Mouse (Mus musculus): ENCODE measurements around the gene Idnk.

Idnk gene

DNA sequence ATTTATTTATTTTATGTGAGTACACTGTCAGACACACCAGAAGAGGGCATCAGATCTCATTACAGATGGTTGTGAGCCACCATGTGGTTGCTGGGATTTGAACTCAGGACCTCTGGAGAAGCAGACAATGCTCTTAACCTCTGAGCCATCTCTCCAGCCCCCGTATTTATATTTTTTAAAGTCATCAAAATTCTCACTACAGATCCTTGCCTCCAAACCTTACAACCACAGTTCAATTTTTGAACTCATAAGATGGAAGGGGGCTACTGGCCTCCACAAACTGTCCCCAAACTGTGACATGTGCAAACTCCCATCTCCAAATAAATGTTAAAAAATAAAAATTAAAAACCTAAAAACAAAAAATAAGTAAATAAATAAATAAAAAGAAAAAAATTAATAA is 9.7 kb upstream of the Idnk start:
- DNase-seq = no peak

DNA sequence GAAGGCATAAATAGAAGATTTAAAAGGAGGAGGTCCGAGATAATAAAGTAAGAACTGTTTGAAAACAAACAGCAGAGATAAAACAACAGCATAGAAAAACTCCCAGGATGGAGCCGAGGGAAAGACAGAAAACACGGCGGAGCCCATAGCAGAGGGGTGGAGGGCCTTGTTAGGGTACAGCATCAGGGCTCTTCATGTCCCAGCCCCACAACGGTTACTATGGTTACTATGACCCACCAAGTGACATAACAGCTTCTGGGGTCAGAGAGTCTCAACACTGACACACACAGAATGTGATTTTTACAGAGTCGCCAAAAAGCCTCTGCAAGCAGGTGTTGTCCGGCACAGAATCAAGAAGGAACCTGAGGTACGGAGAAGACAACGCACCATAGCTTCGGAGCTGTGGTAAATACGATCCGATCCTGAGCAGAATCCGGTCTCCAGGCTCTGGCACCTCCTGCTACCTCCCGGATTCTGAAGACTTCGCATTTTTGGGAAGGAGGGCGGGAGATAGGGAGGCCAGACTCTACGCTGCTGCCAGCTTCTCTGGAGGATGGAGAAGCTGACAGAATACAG is 9.1 kb upstream of the Idnk start:
- peak; percentile 46 for DNase-seq

DNA sequence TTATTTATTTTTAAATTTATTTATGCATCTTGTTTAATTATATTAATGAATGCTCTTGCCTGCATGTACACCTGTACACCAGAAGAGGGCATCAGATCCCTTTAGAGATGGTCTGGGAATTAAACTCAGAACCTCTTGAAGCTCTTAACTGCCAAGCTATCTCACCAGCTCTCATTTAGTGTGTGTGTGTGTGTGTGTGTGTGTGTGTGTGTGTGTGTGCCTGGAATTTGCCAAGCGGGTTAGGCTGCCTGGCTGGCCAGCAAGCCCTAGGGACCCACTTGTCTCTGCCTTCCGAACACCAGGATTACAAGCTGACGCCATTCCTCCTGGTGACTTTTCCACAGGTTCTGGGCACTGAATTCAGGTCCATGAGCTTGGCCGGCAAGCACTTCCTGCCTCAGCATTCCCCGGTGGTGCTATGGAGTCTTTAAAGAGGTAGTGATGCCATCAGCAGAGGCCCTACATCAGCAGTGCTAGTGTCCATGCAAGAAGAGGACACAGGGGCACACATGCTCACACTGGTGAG is 8.4 kb upstream of the Idnk start:
- DNase-seq = peak; percentile 30

DNA sequence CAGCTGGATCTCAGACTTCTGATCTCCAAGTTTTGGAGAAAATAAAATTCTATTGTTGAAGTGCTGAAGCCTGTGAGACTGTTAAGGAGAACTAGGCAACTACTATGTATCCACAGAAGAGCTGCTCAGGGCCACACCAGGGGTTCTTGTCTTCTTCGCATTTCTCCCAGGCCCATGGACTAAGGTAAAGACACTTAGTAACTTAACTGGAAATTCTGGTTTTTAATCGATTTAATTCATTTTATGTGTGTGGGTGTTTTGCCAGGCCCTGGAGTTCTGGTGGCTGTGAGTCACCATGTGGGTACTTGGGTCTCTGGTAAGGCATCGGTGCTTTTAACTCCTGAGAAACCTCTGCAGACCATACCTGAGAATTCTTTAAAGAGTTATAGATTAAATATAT is 7.8 kb upstream of the Idnk start:
- DNase-seq = no peak

DNA sequence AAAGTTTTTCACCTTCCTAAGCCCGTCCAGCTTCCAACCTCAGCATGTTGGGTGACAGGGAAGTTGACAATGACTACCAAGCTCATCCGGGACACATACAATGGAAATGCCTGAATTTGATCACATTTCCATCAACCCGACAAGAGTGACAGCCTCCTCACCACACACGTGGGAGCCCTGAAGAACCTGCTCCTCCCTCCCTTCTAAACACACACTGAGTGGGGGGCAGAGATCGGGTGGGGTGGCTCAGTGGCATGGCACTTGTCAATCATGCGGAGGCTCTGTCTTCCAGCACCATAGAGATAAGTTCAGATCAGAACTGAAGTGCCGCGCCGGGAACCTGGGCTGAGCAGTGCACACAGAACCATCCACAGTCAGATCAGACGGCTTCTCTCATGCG is 7.0 kb upstream of the Idnk start:
- DNase-seq = no peak

DNA sequence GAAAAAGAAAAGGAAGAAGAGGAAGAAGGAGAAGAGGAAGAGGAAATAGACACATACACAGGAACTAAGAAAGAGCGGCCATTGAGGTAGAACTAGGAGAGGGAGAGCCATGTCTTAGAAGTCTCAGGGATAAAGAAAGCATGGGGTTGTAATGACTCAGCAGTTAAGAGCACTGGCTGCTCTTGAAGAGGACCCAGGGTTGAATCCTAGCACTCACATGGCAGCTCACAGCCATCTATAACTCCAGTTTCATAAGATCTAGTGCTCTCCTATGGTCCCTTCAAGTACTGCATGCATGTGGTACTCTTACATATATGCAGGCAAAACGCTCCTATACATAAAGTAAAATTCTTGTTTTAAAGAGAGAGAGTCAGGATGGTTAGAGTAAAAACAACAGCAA is 1.4 kb upstream of the Idnk start:
- no peak for DNase-seq

DNA sequence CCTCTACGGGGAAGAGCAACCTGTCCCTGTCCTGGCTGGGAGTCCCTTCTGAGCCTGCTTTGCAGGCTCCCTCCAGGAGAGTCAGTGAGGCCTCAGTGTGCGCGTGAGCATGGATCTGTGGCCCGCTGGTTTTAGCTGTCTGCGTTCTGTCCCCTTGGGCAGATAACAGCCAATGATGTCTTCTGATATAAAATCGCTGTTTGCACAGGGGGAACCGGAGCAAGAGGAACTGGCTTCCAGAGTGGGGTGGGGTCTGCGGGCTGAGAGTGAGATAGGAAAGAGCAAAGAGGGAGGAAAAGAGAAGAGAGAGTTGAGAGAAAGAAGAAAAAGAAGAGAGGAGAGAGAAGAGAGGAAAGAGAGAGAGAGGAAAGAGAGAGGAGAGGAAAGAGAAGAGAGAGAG is 413 bp upstream of the Idnk start:
- peak; percentile 32 for DNase-seq

DNA sequence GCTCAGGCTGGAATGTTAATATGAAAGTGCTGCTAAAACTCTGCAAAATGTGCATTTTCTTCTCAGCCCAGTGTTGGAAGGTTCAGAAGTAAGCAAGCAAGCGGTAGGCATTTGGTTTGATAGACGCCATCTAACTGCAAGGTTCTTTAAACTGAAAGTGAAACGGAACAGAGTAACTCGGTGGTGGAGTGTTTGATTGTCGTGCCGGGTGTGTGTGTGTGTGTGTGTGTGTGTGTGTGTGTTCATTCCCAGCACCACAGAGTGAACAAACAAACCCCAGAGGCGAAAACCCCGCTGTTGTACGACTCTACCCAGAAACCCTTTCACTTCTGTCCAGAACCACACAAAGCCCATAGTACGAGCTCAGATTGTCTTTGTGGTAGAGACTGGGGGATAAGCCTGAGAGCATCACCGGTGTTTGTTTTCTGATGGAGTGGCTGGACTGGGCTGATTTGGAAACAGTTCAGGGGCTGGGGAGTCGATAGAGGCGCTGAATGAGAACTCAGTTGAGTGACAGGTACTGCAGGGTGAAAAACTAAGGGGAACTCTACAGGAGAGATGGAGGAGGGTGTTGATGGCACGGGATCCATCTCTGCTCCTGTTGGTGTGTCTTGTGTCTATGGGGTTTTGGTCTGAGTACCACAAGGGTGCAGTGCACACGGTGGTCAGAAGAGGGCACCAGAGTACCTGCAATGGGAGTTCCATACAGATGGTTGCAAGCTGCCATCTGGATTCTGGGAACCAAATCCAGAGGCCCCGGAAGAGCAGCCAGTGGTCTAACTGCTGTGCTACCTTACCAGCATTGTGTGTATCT is 857 bp downstream of the Idnk start:
- peak; percentile 84 for DNase-seq

DNA sequence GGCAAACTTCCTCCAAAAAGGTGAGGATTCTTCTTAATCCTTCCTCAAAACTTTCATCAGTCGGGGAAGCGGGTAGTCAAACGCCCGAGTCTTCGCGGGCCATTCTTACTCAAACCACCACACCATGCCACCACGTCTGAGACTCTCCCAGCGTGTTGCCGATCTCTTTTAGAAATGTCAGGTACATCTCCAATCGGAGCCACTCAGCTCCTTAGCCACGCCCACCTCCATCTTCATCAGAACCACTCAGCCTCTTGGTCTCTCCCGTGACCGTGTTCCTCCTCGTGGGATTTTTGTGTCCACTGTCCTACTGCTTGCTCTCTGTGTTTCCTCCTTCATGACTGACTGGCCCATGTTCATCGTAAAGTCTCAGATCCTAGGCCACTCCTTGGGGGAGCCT is 3.3 kb downstream of the Idnk start:
- no peak for DNase-seq

DNA sequence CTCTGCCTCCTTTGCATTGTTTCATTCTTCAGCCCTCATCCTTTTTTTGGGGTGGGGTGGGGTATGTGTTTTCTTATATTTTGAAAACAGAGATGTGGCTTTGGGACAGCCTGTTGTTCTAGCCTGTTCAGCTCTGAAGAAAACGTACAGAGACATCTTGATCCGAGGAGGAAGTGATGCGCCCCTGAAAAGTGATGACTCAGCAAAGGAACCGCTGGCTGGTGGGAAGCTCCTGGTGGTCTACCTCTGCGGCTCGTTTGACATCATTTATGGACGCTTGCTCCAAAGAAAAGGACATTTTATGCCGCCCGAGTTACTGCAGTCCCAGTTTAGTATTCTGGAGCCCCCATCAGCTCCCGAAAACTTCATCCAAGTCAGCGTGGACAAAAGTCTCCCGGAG is 5.9 kb downstream of the Idnk start:
- no peak for DNase-seq

DNA sequence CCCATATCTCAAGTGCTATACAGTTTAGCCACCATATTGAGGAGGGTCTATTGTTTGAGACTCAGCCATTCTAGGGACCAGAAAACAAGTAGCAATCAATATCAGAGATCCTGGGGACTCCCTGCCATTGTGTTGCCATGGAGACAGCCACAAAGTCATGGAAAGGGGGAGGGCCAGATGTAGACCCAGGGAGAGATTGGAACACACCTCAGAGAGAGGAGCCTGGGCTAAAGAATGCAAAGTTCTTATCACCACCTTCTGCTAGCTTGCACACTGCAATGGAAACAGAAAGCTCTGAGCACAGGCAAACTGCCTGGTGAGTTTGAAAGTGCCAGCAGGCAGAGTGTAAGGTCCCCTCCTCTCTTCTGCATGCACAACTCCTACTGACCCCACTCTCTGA is 10.7 kb downstream of the Idnk start:
- DNase-seq = no peak

DNA sequence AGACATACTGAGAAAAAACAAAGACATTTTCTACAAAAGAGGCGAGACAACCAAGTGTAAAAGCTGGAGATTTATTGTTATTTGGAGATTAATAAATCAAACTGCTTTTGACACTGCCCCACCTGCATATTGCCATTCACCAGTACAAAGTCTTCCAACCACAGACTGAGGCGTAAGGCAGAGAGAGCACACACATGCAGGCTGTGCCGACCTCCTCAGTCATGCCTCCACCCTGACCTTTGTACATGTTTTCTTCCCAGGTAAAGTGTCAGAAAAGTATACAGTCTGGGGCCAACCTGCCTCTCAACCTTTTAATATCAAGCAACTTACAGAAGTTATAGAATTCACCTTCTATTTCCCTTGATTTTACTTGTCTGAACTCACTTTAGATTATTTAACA is 18.7 kb downstream of the Idnk start:
- DNase-seq = no peak

DNA sequence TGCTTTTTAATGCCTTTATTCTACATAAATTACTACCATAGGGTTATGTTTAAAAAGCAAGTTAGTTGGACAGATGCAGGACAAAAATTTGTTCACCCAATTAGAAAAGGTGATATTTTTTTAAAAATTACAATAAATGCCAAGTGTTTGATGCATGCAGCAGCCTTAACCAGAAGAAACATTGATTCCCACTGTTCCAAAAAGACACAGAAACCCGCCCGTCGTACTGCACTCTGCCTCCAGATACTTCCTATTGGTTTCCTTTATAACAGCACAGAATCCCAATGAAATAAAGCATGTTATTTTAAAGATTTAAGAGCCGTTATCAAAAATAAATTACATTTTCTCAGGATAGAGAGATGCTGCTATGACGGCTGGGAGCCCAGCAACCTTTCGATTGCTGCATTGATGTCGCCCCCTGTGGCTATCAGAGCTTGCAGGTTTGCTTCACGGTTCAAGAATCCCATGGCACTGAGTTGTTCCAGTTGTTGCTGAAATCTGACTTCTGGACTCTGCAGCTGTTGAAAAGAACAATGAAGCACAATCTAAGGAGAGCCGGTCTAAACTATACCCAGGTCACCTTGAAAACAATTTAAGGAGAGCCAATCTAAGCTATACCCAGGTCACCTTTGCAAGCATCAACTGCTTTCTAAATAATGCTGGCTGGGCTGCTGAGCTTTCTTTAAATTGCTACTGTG is 20.2 kb downstream of the Idnk start:
- peak; percentile 98 for DNase-seq

DNA sequence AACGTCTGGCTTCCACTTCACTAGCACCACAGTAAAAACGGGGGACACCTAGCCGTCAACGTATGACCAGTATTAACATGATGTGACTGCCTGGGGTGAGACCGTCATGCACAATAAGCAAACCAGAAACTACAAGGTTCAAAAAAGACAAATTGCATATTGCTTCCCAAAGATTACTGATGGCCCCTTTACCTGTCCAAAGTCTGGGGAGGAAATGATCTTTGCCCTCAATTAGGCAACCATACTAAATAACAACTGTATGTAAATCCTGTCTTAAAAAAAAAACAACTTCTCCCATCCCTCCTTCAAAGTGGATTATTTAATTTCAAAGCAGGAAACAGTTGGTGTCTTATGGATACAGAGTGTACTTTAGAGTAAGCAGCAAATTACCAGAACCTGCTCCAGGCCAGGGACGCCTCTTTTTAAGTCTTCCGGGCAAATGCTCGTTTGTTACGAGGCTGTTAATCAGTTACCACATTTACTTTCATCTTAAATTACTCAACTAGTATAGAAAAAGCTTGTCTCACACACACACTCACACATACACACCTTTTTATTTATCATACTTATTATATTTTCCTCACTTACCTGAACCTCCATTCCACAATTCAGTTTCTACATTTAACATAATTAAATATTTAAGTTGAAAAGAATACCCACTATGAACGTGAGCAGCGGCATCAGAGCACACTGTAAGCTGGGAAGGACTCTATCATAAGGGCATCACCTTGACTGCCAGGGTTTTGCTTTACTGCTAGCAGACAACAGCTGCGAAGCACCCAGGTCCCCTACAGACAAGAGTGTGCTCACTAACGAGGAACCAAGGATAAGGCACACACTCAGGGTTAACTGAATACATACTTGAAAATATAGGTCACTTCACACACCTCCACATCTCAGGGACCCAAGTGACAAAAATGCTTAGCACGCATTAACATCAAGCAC is 24.4 kb downstream of the Idnk start:
- no peak for DNase-seq

DNA sequence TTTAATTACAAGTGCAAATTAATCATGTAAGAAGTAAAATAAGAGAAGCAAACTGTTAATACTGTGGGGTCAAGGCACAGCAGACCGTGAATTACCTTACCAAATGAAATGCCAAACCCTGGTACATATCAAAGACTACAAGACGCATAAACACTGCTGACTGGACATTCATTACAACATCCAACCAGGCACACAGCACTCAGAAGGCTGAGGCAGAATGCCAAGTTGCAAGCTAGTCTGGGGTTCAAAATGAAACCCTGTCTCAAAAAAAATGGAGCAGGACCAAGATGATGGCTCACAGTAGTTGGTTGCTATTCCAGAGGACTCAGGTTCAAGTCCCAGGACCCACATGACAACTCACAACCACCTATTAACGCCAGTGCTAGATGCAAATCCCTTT is 26.7 kb downstream of the Idnk start:
- no peak for DNase-seq

DNA sequence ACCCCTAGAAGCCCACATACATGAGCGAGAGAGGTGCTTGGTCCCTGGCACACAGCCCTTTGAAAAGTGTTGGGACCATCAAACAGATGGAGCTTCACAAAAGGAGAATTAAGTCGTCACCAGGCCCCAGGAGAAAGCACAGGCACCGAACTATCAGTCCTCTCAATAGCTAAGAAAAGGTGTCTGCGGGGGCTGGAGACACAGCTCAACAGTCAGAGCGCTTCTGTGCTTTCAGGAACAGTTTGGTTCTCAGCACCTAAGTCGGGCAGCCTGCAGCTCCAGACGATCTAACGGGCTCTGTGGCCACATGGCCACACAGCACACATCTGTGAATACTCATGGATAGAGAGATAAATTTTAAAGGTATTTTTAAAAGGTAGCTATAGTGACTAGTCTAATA is 28.8 kb downstream of the Idnk start:
- no peak for DNase-seq

DNA sequence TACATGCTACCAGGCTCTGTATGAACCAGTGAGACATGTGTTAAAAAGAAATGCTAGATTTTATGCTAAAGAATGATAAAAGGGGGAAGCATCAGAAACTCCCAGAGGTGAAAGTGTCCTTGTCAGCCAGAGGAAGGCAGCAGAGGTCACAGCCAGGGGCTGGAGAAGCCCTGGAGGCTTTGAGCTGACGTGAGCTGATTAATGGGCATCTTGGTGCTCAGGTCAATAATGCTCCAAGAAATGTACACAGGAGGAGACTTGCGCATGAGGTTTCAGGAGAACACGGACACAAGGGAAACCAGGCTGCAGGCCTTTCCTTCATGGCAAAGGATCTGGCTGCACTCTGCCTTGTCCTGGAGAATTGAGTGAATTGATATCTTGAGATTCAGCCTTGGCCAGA is 30.3 kb downstream of the Idnk start:
- DNase-seq = no peak

DNA sequence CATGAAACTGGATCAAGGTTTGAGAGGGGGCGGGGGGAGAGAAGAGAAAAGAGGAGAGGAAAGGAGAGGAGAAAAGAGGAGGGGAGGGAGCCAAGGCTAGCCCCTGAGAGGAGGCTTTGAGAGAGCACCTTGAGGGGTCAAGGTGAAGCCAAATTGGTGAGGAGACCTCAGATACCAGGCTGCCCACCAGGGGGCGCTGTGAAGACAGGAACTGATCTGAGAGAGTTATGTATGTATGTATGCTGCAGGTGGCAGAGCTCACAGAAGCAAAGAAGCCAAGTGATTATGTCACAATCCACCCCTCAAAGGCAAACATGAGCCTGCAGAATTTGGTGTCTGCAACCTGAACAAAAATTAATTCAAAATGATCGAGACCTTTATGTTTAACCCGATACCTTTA is 31.0 kb downstream of the Idnk start:
- peak; percentile 82 for DNase-seq

DNA sequence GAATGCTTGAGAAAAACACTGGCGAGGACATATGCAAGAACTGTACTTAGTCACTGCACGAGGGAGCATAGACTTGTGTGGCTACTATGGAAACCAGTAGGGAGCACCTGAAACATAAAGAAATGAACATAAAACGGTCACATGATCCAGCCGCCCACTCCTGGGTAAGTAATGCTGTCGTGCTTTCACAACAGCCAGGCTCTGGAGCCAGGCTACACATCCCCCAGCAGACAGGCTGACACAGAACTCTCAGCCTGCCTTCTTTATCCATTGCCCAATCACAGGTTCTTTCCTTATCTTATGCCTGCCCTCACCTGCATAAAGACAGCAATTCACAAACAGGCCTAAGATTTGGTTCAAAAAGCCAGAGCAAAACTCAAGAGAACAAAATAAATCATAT is 32.0 kb downstream of the Idnk start:
- DNase-seq = no peak

DNA sequence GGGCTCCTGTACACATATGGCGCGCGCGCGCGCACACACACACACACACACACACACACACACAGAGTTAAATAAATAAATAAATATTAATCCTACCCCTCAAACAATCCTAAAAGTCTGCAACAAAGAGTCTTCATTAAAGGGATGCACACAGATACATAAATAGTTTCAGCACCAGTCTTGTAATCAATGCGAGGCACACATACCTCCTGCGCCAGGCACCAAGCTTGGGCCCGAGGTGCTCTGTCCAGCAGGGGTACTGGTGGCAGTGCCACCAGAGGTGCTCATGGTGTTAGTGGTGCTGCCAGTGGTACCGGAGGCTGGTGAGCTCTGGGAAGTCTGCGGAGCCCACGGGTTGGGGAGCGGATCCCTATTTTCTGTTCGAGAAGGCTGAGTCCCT is 34.1 kb downstream of the Idnk start:
- no peak for DNase-seq

DNA sequence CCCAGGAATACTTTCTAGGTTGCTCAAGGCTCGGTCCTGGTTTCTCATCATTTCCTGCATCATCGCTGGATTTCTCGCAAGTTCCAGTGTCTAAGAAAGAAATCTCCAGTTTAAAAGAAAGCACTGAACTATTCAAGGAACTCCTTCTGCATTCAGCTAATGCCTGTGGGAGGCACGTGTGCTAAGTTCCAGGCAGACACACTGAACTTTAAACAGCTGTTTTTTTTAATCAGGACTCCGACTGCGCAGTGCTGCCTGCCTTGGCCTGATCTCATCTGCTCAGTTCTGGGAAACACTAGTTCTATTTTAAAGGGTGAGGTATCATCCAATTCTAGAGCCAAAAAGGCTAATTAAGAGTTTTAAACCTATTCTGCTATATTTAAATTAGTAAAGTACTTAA is 34.7 kb downstream of the Idnk start:
- no peak for DNase-seq

DNA sequence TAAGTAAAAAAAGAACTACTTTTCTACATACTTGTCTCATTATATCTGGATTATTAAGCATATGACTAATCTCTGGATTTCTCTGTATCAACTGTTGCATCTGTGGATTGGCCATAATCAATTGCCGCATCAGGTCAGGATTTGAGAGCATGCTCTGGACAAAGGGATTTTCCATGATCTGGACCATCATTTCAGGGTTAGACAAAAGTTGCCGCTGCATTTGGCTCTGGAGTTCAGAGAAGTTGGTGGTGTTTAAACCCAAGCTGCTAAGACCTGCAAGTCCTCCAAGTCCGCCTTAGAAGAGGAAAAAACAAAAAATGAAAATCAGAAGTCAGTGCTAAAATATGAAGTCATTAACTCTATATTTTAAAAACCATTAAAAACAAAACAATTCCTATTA is 35.8 kb downstream of the Idnk start:
- DNase-seq = no peak

DNA sequence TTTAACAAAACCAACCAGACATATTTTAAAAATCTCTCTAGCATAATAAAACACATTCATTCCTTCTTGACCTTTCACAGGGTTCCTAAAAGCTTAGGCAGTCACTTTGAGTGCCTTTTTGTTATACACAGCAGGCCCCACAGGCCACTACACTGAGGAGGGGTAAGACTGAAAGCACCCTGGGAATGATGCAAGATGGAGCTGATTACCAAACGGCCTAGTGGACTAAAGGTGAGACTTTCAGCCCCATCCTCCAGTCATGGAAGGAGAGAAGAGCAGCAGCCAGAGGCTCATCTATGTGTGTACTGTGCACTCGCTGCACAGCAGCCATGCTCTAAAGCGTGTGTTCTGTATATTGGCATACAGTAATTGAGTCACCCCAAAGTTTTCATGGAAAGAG is 37.5 kb downstream of the Idnk start:
- no peak for DNase-seq

Measured in cerebellum, adult 11-12 months (tissue).